In genomic region chr4:85669271-85669670, GRCm38 (mm10) we compare ENCODE assay signal across 25 mouse cellular contexts.
"Had no signal": no experiment of that assay in that cellular context is flagged by ENCODE, and none has a peak within 500 bp of the region (broad histone marks: within the 10 kb centered on the region; RNA-seq: fewer than 3 reads in every experiment).

No protein-coding gene starts in this region.

- H3K4me2 ChIP-seq: heart, embryonic 11.5 days; heart, embryonic 13.5 days; heart, embryonic 15.5 days; hindbrain, embryonic 13.5 days; hindbrain, embryonic 15.5 days; kidney, embryonic 15.5 days; limb, embryonic 13.5 days; limb, embryonic 15.5 days had no signal

- H3K27ac ChIP-seq: heart, adult 2 months; heart, embryonic 13.5 days; heart, embryonic 15.5 days; hindbrain, embryonic 13.5 days; hindbrain, embryonic 15.5 days; hindbrain, postnatal 0 days; kidney, embryonic 15.5 days; kidney, postnatal 0 days; limb, embryonic 13.5 days; limb, embryonic 15.5 days had no signal

- H3K9me3 ChIP-seq: heart, embryonic 13.5 days; heart, embryonic 15.5 days; hindbrain, embryonic 13.5 days; hindbrain, embryonic 15.5 days; kidney, embryonic 15.5 days; limb, embryonic 13.5 days; limb, embryonic 15.5 days had no signal

- DNase-seq: forebrain, postnatal 0 days; gastrocnemius, postnatal 14 days; gastrocnemius, postnatal 36 days; heart, adult 11 months; heart, adult 2 months; heart, postnatal 14 days; heart, postnatal 36 days; kidney, adult 11 months; kidney, adult 2 months; kidney, postnatal 14 days; kidney, postnatal 36 days; layer of hippocampus, adult 9-11 months; layer of hippocampus, postnatal 36 days; left cerebral cortex, postnatal 4 days had no signal

- H3K36me3 ChIP-seq: heart, embryonic 13.5 days; heart, embryonic 15.5 days; hindbrain, embryonic 13.5 days; hindbrain, embryonic 15.5 days; kidney, embryonic 15.5 days; limb, embryonic 13.5 days; limb, embryonic 15.5 days had no signal

- H3K27me3 ChIP-seq: heart, embryonic 13.5 days; heart, embryonic 15.5 days; hindbrain, embryonic 13.5 days; hindbrain, embryonic 15.5 days; kidney, embryonic 15.5 days; limb, embryonic 15.5 days had no signal

- ATAC-seq: forebrain, postnatal 0 days; hindbrain, postnatal 0 days; intestine, embryonic 16.5 days had no signal

- H3K4me1 ChIP-seq: heart, embryonic 13.5 days; heart, embryonic 15.5 days; hindbrain, embryonic 13.5 days; hindbrain, embryonic 15.5 days had no signal

- H3K4me3 ChIP-seq: heart, adult 2 months; heart, embryonic 13.5 days; heart, embryonic 15.5 days; hindbrain, embryonic 13.5 days; hindbrain, embryonic 15.5 days; kidney, embryonic 15.5 days; limb, embryonic 13.5 days; limb, embryonic 15.5 days had no signal

- H3K9ac ChIP-seq: forebrain, postnatal 0 days; heart, embryonic 13.5 days; heart, embryonic 15.5 days; hindbrain, embryonic 13.5 days; hindbrain, embryonic 15.5 days; kidney, embryonic 15.5 days; limb, embryonic 13.5 days; limb, embryonic 15.5 days had no signal
